Mouse (Mus musculus) forebrain, embryonic 10.5 days (tissue): ENCODE measurements at regions not wholly inside any gene's neighbourhood (a gene's known extent, or its start where the extent isn't known, plus 50 kb on each side); places are given as distances from the start of the nearest gene placed in this dataset.
"Not testable (repeated sequence)": the region's sequence is repeated elsewhere in the genome, so short reads cannot be mapped to it uniquely, and the experiment has no call there.

Experiments used
- DNase-seq: peaks from one replicate; pipeline ENCODE4 v3.0.0-alpha.2; 2017; ENCODE audit warnings: low spot score; ENCODE audit errors: extremely low spot score
- H3K27ac ChIP-seq: fragments of 300-500 bp; sonication (generic); 2 replicates; pipeline ENCODE4 v1.5.1; 2016; ENCODE audit warnings: mild to moderate bottlenecking
- H3K27me3 ChIP-seq: fragments of 300-500 bp; sonication (generic); 2 replicates; pipeline ENCODE4 v1.6.1; 2016; ENCODE audit warnings: mild to moderate bottlenecking; ENCODE audit not compliant: poor library complexity, severe bottlenecking
- H3K36me3 ChIP-seq: fragments of 300-500 bp; sonication (generic); replicated peaks from 2 replicates; pipeline ENCODE4 v1.6.1; 2016; ENCODE audit warnings: mild to moderate bottlenecking, moderate library complexity
- H3K4me1 ChIP-seq: fragments of 300-500 bp; sonication (generic); 2 replicates; pipeline ENCODE4 v1.6.1; 2016
- H3K4me3 ChIP-seq: fragments of 300-500 bp; sonication (generic); 2 replicates; pipeline ENCODE4 v1.5.1; 2016; ENCODE audit warnings: mild to moderate bottlenecking, moderate library complexity
- H3K9me3 ChIP-seq: fragments of 300-500 bp; sonication (generic); 2 replicates; pipeline ENCODE4 v1.6.1; 2016; ENCODE audit warnings: mild to moderate bottlenecking, moderate library complexity
- WGBS: fragments of 180-500 bp; shearing (Covaris S2); methylation state at CpG from one replicate; pipeline ENCODE4 v1.1.7; 2016; 5-methylcytosine and 5-hydroxymethylcytosine counted together

- Histone ChIP-seq H3K27ac (no peak overlapping the region), H3K36me3 (no peaks in the 10 kb centered on the region), H3K9me3 (peaks cover 5% of the 10 kb centered on the region; the same call in 1 of the 2 replicates), H3K4me3 (no peak overlapping the region), H3K27me3 (no peaks in the 10 kb centered on the region), H3K4me1 (no peaks in the 10 kb centered on the region)
- 92% methylated on average over 9 of the region's 9 CpGs for WGBS
- DNase-seq, result no peak
Observed at GRCm38 (mm10) chr14:52720640-52721039, 225.1 kb upstream of the Olfr1507 start.

- H3K36me3 ChIP-seq, result not testable (repeated sequence)
Observed at GRCm38 (mm10) chr14:52700851-52701250, 205.3 kb upstream of the Olfr1507 start.

GRCm38 (mm10) chr14:52683636-52684035 is 188.1 kb upstream of the Olfr1507 start:
- not testable (repeated sequence) for H3K27me3 ChIP-seq, H3K36me3 ChIP-seq, H3K27ac ChIP-seq, DNase-seq, H3K4me3 ChIP-seq, H3K4me1 ChIP-seq
- peaks cover 12% of the 10 kb centered on the region for H3K9me3 ChIP-seq
- WGBS, result no CpG with 5 or more reads among the region's 1 CpGs

More at GRCm38 (mm10) chr14:52700851-52701250, 205.3 kb upstream of the Olfr1507 start:
- not testable (repeated sequence) for H3K4me1 ChIP-seq, H3K27ac ChIP-seq, H3K27me3 ChIP-seq, H3K9me3 ChIP-seq, DNase-seq, H3K4me3 ChIP-seq
- 80% methylated on average over 1 of the region's 1 CpGs for WGBS

GRCm38 (mm10) chr14:52654355-52654754 is 158.8 kb upstream of the Olfr1507 start:
- H3K4me1 ChIP-seq, result no peaks in the 10 kb centered on the region
- peaks cover 23% of the 10 kb centered on the region; the same call in 1 of the 2 replicates for H3K9me3 ChIP-seq
- H3K27ac ChIP-seq, result no peak overlapping the region
- 65% methylated on average over 6 of the region's 6 CpGs for WGBS
- H3K27me3 ChIP-seq, result no peaks in the 10 kb centered on the region
- no peaks in the 10 kb centered on the region for H3K36me3 ChIP-seq
- H3K4me3 ChIP-seq, result no peak overlapping the region
- DNase-seq, result no peak

GRCm38 (mm10) chr14:52638179-52638578 is 142.6 kb upstream of the Olfr1507 start:
- 76% methylated on average over 2 of the region's 2 CpGs for WGBS

GRCm38 (mm10) chr14:52622184-52622583 is 126.6 kb upstream of the Olfr1507 start:
- DNase-seq, result no peak
- 34% methylated on average over 4 of the region's 4 CpGs for WGBS
- Histone ChIP-seq H3K27ac (no peak overlapping the region), H3K9me3 (peaks cover 20% of the 10 kb centered on the region; the same call in 1 of the 2 replicates), H3K4me3 (no peak overlapping the region), H3K4me1 (no peaks in the 10 kb centered on the region), H3K36me3 (no peaks in the 10 kb centered on the region), H3K27me3 (no peaks in the 10 kb centered on the region)

More at GRCm38 (mm10) chr14:52638179-52638578, 142.6 kb upstream of the Olfr1507 start:
- no peak overlapping the region for H3K4me3 ChIP-seq
- DNase-seq, result no peak
- no peaks in the 10 kb centered on the region for H3K27me3 ChIP-seq
- peaks cover 32% of the 10 kb centered on the region; the same call in 1 of the 2 replicates for H3K9me3 ChIP-seq
- no peak overlapping the region for H3K27ac ChIP-seq
- no peaks in the 10 kb centered on the region for H3K36me3 ChIP-seq
- H3K4me1 ChIP-seq, result no peaks in the 10 kb centered on the region

GRCm38 (mm10) chr14:52580319-52580718 is 84.8 kb upstream of the Olfr1507 start:
- DNase-seq, result no peak
- 54% methylated on average over 3 of the region's 3 CpGs for WGBS
- no peak overlapping the region for H3K27ac ChIP-seq
- no peak overlapping the region for H3K4me3 ChIP-seq
- H3K4me1 ChIP-seq, result no peaks in the 10 kb centered on the region
- peaks cover 4% of the 10 kb centered on the region; the same call in 1 of the 2 replicates for H3K9me3 ChIP-seq
- H3K27me3 ChIP-seq, result no peaks in the 10 kb centered on the region
- no peaks in the 10 kb centered on the region for H3K36me3 ChIP-seq

- peaks cover 14% of the 10 kb centered on the region; the same call in 1 of the 2 replicates for H3K9me3 ChIP-seq
- no peak overlapping the region for H3K27ac ChIP-seq
- no peak for DNase-seq
- H3K4me3 ChIP-seq, result no peak overlapping the region
- no peaks in the 10 kb centered on the region for H3K36me3 ChIP-seq
- H3K27me3 ChIP-seq, result no peaks in the 10 kb centered on the region
- WGBS, result 85% methylated on average over 5 of the region's 5 CpGs
- no peaks in the 10 kb centered on the region for H3K4me1 ChIP-seq
Observed at GRCm38 (mm10) chr14:52566920-52567319, 71.4 kb upstream of the Olfr1507 start.

- H3K9me3 ChIP-seq, result peaks cover 14% of the 10 kb centered on the region; the same call in 1 of the 2 replicates
- 71% methylated on average over 4 of the region's 4 CpGs for WGBS
- no peak overlapping the region for H3K27ac ChIP-seq
- H3K4me3 ChIP-seq, result no peak overlapping the region
- H3K27me3 ChIP-seq, result no peaks in the 10 kb centered on the region
- no peaks in the 10 kb centered on the region for H3K36me3 ChIP-seq
- no peaks in the 10 kb centered on the region for H3K4me1 ChIP-seq
- no peak for DNase-seq
Observed at GRCm38 (mm10) chr14:52565606-52566005, 70.1 kb upstream of the Olfr1507 start.

GRCm38 (mm10) chr14:52556340-52556739 is 60.8 kb upstream of the Olfr1507 start:
- not testable (repeated sequence) for H3K27ac ChIP-seq, DNase-seq, H3K36me3 ChIP-seq, H3K4me1 ChIP-seq, H3K4me3 ChIP-seq, H3K27me3 ChIP-seq
- peaks cover 12% of the 10 kb centered on the region; the same call in 1 of the 2 replicates for H3K9me3 ChIP-seq
- WGBS, result 92% methylated on average over 13 of the region's 13 CpGs

GRCm38 (mm10) chr14:52553399-52553798 is 57.9 kb upstream of the Olfr1507 start:
- Histone ChIP-seq H3K36me3 (no peaks in the 10 kb centered on the region), H3K9me3 (peaks cover 12% of the 10 kb centered on the region; the same call in 1 of the 2 replicates), H3K27me3 (no peaks in the 10 kb centered on the region), H3K4me3 (no peak overlapping the region), H3K4me1 (no peaks in the 10 kb centered on the region), H3K27ac (no peak overlapping the region)
- no peak for DNase-seq

GRCm38 (mm10) chr14:52547933-52548332 is 52.4 kb upstream of the Olfr1507 start:
- peaks cover 4% of the 10 kb centered on the region; the same call in 1 of the 2 replicates for H3K9me3 ChIP-seq
- WGBS, result 57% methylated on average over 1 of the region's 1 CpGs
- no peaks in the 10 kb centered on the region for H3K36me3 ChIP-seq

More at GRCm38 (mm10) chr14:52547933-52548332, 52.4 kb upstream of the Olfr1507 start:
- no peak overlapping the region for H3K27ac ChIP-seq
- no peak for DNase-seq
- H3K4me1 ChIP-seq, result no peaks in the 10 kb centered on the region
- no peaks in the 10 kb centered on the region for H3K27me3 ChIP-seq
- no peak overlapping the region for H3K4me3 ChIP-seq
